Mouse (Mus musculus): Measurements from ENCODE around the gene Mmadhc. TPM values are rescaled to one million over a fixed set of nuclear protein-coding genes. Genes with fewer than 3 reads are reported as not detected.

Gene Mmadhc
- 117 TPM for polyA plus RNA-seq (2012; fragmentation: generic; extraction: Trizol)

GRCm38 (mm10) chr2:50296109-50296986 lies at the start of gene Mmadhc:
TSS of gene Mmadhc (minus strand) at chr2:50296801.
- H3K4me2 ChIP-seq (ENCODE audit: low read depth) = peak within 1 kb of the TSS; percentile 90
- H3K36me3 ChIP-seq (ENCODE audit: control insufficient read depth, insufficient read depth) = peaks cover 7% of the 10 kb centered on the region
- H3K4me3 ChIP-seq = peak within 1 kb of the TSS; percentile 56
- TF ChIP-seq POLR2AphosphoS2 (IDR thresholded peaks at IDR 0.05; ENCODE audit: insufficient read length, low read depth) = peak; percentile 97
- no peak for TF ChIP-seq TCF12 (IDR thresholded peaks at IDR 0.05; ENCODE audit: insufficient read depth, poor library complexity, severe bottlenecking)
- peak; percentile 87 for TF ChIP-seq SRF (IDR thresholded peaks at IDR 0.05; ENCODE audit: control insufficient read depth, insufficient read length, low read depth)
- no peak for TF ChIP-seq MAX (IDR thresholded peaks at IDR 0.05; ENCODE audit: low read depth)
- TF ChIP-seq POLR2A (IDR thresholded peaks at IDR 0.05; ENCODE audit: insufficient read length, low read depth) = peak; percentile 97
- TF ChIP-seq CEBPB (IDR thresholded peaks at IDR 0.05; ENCODE audit: insufficient read depth, poor library complexity, severe bottlenecking) = no peak
- no peak for TF ChIP-seq USF1 (IDR thresholded peaks at IDR 0.05; ENCODE audit: low read depth)
- no peak for TF ChIP-seq E2F4 (IDR thresholded peaks at IDR 0.05; ENCODE audit: insufficient read depth)
- TF ChIP-seq MYOG (IDR thresholded peaks at IDR 0.05; ENCODE audit: control insufficient read depth in 1 of 3, insufficient read depth in 1 of 3, insufficient read length in 2 of 3, low read depth in 2 of 3) = peak in 1 of 3 experiments; percentile 50
- no peak for TF ChIP-seq TCF3 (IDR thresholded peaks at IDR 0.05; ENCODE audit: insufficient read length, low read depth)
- peak in 1 of 3 experiments; percentile 36 for TF ChIP-seq MYOD1 (IDR thresholded peaks at IDR 0.05; ENCODE audit: control insufficient read depth in 1 of 3, insufficient read length in 2 of 3, low read depth in 2 of 3)
- H3ac ChIP-seq (ENCODE audit: control insufficient read depth, insufficient read length) = peak within 1 kb of the TSS; percentile 38
- no peaks in the 10 kb centered on the region for H3K27me3 ChIP-seq (ENCODE audit: control insufficient read depth, insufficient read depth, insufficient read length)
- peaks cover 50% of the 10 kb centered on the region for H3K79me2 ChIP-seq (ENCODE audit: control insufficient read depth, insufficient read depth)

- H3K4me2 ChIP-seq (ENCODE audit: low read depth) = no peak overlapping the region
- TF ChIP-seq POLR2A (IDR thresholded peaks at IDR 0.05; ENCODE audit: insufficient read length, low read depth) (no peak), SRF (IDR thresholded peaks at IDR 0.05; ENCODE audit: control insufficient read depth, insufficient read length, low read depth) (no peak), REST (IDR thresholded peaks at IDR 0.05; ENCODE audit: insufficient read depth, insufficient read length) (no peak), MYOD1 (IDR thresholded peaks at IDR 0.05; ENCODE audit: control insufficient read depth in 1 of 3, insufficient read length in 2 of 3, low read depth in 2 of 3) (no peak)
- H3K79me2 ChIP-seq (ENCODE audit: control insufficient read depth, insufficient read depth) = no peaks in the 10 kb centered on the region
- no peaks in the 10 kb centered on the region for H3K36me3 ChIP-seq (ENCODE audit: control insufficient read depth, insufficient read depth)
- H3K4me3 ChIP-seq = no peak overlapping the region
- no peak overlapping the region for H3ac ChIP-seq (ENCODE audit: control insufficient read depth, insufficient read length)
- no peaks in the 10 kb centered on the region for H3K27me3 ChIP-seq (ENCODE audit: control insufficient read depth, insufficient read depth, insufficient read length)
Measured at GRCm38 (mm10) chr2:50343598-50343997, 47.0 kb upstream of the Mmadhc start.

- H3K27me3 ChIP-seq (ENCODE audit: control insufficient read depth, insufficient read depth, insufficient read length) = no peaks in the 10 kb centered on the region
- H3K4me2 ChIP-seq (ENCODE audit: low read depth) = no peak overlapping the region
- H3K36me3 ChIP-seq (ENCODE audit: control insufficient read depth, insufficient read depth) = no peaks in the 10 kb centered on the region
- TF ChIP-seq TCF12 (IDR thresholded peaks at IDR 0.05; ENCODE audit: insufficient read depth, poor library complexity, severe bottlenecking) (no peak), MYOD1 (IDR thresholded peaks at IDR 0.05; ENCODE audit: control insufficient read depth in 1 of 3, insufficient read length in 2 of 3, low read depth in 2 of 3) (no peak), POLR2A (IDR thresholded peaks at IDR 0.05; ENCODE audit: insufficient read length, low read depth) (no peak), USF1 (IDR thresholded peaks at IDR 0.05; ENCODE audit: low read depth) (no peak), SRF (IDR thresholded peaks at IDR 0.05; ENCODE audit: control insufficient read depth, insufficient read length, low read depth) (no peak), POLR2AphosphoS2 (IDR thresholded peaks at IDR 0.05; ENCODE audit: insufficient read length, low read depth) (no peak), E2F4 (IDR thresholded peaks at IDR 0.05; ENCODE audit: insufficient read depth) (no peak), CEBPB (IDR thresholded peaks at IDR 0.05; ENCODE audit: insufficient read depth, poor library complexity, severe bottlenecking) (no peak), TCF3 (IDR thresholded peaks at IDR 0.05; ENCODE audit: insufficient read length, low read depth) (no peak), MYOG (IDR thresholded peaks at IDR 0.05; ENCODE audit: control insufficient read depth in 1 of 3, insufficient read depth in 1 of 3, insufficient read length in 2 of 3, low read depth in 2 of 3) (no peak), MAX (IDR thresholded peaks at IDR 0.05; ENCODE audit: low read depth) (no peak), REST (IDR thresholded peaks at IDR 0.05; ENCODE audit: insufficient read depth, insufficient read length) (no peak)
- H3K4me3 ChIP-seq = no peak overlapping the region
- no peaks in the 10 kb centered on the region for H3K79me2 ChIP-seq (ENCODE audit: control insufficient read depth, insufficient read depth)
- no peak overlapping the region for H3ac ChIP-seq (ENCODE audit: control insufficient read depth, insufficient read length)
Measured at GRCm38 (mm10) chr2:50339061-50339460, 42.5 kb upstream of the Mmadhc start.

GRCm38 (mm10) chr2:50337596-50337995 lies 41.0 kb upstream of the Mmadhc start:
- Histone ChIP-seq H3K79me2 (ENCODE audit: control insufficient read depth, insufficient read depth) (no peaks in the 10 kb centered on the region), H3K36me3 (ENCODE audit: control insufficient read depth, insufficient read depth) (no peaks in the 10 kb centered on the region), H3K4me3 (no peak overlapping the region), H3K4me2 (ENCODE audit: low read depth) (no peak overlapping the region), H3ac (ENCODE audit: control insufficient read depth, insufficient read length) (no peak overlapping the region), H3K27me3 (ENCODE audit: control insufficient read depth, insufficient read depth, insufficient read length) (no peaks in the 10 kb centered on the region)
- TF ChIP-seq TCF3 (IDR thresholded peaks at IDR 0.05; ENCODE audit: insufficient read length, low read depth) = no peak
- TF ChIP-seq REST (IDR thresholded peaks at IDR 0.05; ENCODE audit: insufficient read depth, insufficient read length) = no peak
- no peak for TF ChIP-seq POLR2AphosphoS2 (IDR thresholded peaks at IDR 0.05; ENCODE audit: insufficient read length, low read depth)
- no peak for TF ChIP-seq CEBPB (IDR thresholded peaks at IDR 0.05; ENCODE audit: insufficient read depth, poor library complexity, severe bottlenecking)
- TF ChIP-seq MYOD1 (IDR thresholded peaks at IDR 0.05; ENCODE audit: control insufficient read depth in 1 of 3, insufficient read length in 2 of 3, low read depth in 2 of 3) = no peak
- no peak for TF ChIP-seq MYOG (IDR thresholded peaks at IDR 0.05; ENCODE audit: control insufficient read depth in 1 of 3, insufficient read depth in 1 of 3, insufficient read length in 2 of 3, low read depth in 2 of 3)
- no peak for TF ChIP-seq USF1 (IDR thresholded peaks at IDR 0.05; ENCODE audit: low read depth)
- TF ChIP-seq TCF12 (IDR thresholded peaks at IDR 0.05; ENCODE audit: insufficient read depth, poor library complexity, severe bottlenecking) = no peak
- no peak for TF ChIP-seq E2F4 (IDR thresholded peaks at IDR 0.05; ENCODE audit: insufficient read depth)
- TF ChIP-seq MAX (IDR thresholded peaks at IDR 0.05; ENCODE audit: low read depth) = no peak
